Mouse (Mus musculus) forebrain, embryonic 16.5 days (tissue): ENCODE measurements around the gene Basp1. TPM values are rescaled to one million over a fixed set of nuclear protein-coding genes. Genes with fewer than 3 reads are reported as not detected.
A peak's percentile ranks its signal among the peaks of the same experiment; 100 is the strongest.

Experiments
- ATAC-seq: fragments of 200-750 bp; cut with Nextera tagmentation; 2 replicates; pipeline ENCODE4 v1.8.0; 2017; ENCODE audit warnings: mild to moderate bottlenecking, moderate library complexity
- H3K27ac ChIP-seq: fragments of 300-500 bp; sonication (generic); 2 replicates; pipeline ENCODE4 v1.5.1; 2014; ENCODE audit warnings: low read length, control low read depth
- H3K27me3 ChIP-seq: fragments of 300-500 bp; sonication (generic); replicated peaks from 2 replicates; pipeline ENCODE4 v1.6.1; 2014; ENCODE audit warnings: low read length; ENCODE audit not compliant: control insufficient read depth, insufficient read depth
- H3K36me3 ChIP-seq: fragments of 300-500 bp; sonication (generic); 2 replicates; pipeline ENCODE4 v1.6.1; 2014; ENCODE audit not compliant: control insufficient read depth, insufficient read depth
- H3K4me1 ChIP-seq: fragments of 300-500 bp; sonication (generic); replicated peaks from 2 replicates; pipeline ENCODE4 v1.6.1; 2014; ENCODE audit warnings: low read length; ENCODE audit not compliant: control insufficient read depth, insufficient read depth
- H3K4me2 ChIP-seq: fragments of 300-500 bp; sonication (generic); 2 replicates; pipeline ENCODE4 v1.6.1; 2014; ENCODE audit warnings: mild to moderate bottlenecking, low read length, control low read depth
- H3K4me3 ChIP-seq: fragments of 300-500 bp; sonication (generic); replicated peaks from 2 replicates; pipeline ENCODE4 v1.5.1; 2014; ENCODE audit warnings: mild to moderate bottlenecking, low read length, control low read depth
- H3K9ac ChIP-seq: fragments of 300-500 bp; sonication (generic); replicated peaks from 2 replicates; pipeline ENCODE4 v1.6.1; 2014; ENCODE audit warnings: low read depth, low read length, control low read depth
- H3K9me3 ChIP-seq: fragments of 300-500 bp; sonication (generic); 2 replicates; pipeline ENCODE4 v1.6.1; 2016; ENCODE audit warnings: low read length; ENCODE audit not compliant: control insufficient read depth
- WGBS: fragments of 180-500 bp; shearing (Covaris S2); extraction: QIAGEN DNeasy Blood & Tissue Kit; methylation state at CpG from one replicate; pipeline ENCODE4 v1.1.7; 2014; 5-methylcytosine and 5-hydroxymethylcytosine counted together
- polyA plus RNA-seq: library from polyadenylated mRNA; unstranded; fragments of >200 nt; fragmentation: Nextera tagmentation; extraction: Ambion mirVana; gene quantifications from 2 replicates; pipeline ENCODE4 v1.2.1, GENCODE M21; 2015

Gene Basp1
- polyA plus RNA-seq, 1 experiment from 2014 or later, result 206 TPM

DNA sequence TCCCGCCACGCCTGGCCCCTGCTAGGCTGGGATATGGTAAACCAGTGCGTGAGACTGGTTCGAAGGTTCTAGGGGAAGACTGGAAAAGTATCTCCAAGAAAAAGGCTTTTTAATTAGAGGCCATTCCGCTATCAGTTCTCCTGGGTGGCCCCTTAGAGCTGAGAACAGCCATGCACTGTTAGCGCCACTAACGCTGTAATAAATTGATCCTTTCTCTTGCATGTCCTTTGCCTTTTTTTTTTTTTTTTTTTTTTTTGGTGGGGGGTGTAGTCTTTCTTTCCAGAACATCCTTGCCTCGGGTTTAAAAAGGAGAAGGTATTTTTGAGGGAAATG lies 32.6 kb upstream of the Basp1 start:
- peak; percentile 26; the same call in 1 of the 2 replicates for ATAC-seq
- H3K9me3 ChIP-seq, result no peaks in the 10 kb centered on the region
- 0 out of 2 replicates have a peak, but pooled peaks cover 4% of the 10 kb centered on the region for H3K4me1 ChIP-seq
- no peak overlapping the region for H3K27ac ChIP-seq
- peak overlapping the region; percentile 22; the same call in 1 of the 2 replicates for H3K4me2 ChIP-seq
- H3K9ac ChIP-seq, result no peak overlapping the region
- peaks cover 3% of the 10 kb centered on the region; the same call in 1 of the 2 replicates for H3K27me3 ChIP-seq
- no peaks in the 10 kb centered on the region for H3K36me3 ChIP-seq
- WGBS, result 17% methylated on average over 8 of the region's 8 CpGs
- no peak overlapping the region for H3K4me3 ChIP-seq

DNA sequence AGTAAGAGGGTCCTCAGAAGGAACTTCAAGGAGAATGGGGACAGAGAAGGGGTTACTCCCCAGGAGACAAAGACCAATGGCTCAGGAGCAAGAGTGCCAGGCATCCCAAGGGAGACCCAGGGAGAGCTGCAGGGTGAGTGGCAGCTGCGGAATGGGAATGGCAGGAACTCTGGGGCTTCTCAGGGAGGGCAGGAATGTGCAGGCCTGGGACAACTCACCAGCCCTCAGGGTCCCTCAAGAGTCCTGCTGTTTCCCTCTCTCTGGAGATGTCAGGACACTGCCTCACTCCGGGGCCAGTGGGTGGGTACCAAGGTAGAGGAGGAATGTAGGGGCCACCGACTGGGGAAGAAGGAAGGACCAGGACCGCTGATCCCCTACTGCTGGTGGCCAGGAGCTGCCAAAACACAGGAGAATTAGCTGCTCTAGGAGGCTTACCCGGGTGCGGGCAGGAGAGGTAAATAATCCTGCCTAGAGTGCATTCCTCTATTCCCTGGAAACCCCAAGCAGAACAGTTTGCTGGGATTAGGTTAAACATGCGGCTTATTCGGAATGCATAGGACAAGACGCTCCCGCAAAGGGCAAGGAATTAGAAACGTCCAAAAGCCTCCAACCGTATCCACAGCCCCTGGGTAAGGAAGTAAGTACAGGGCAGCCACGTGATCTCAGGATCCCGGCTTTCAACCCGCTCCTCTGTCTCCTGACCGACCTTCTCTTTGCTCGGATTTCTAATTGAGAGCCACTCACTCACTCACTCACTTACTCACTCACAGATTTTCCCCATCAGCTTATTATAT lies 32.0 kb upstream of the Basp1 start:
- Histone ChIP-seq H3K27ac (no peak overlapping the region), H3K4me3 (no peak overlapping the region), H3K4me1 (0 out of 2 replicates have a peak, but pooled peaks cover 4% of the 10 kb centered on the region), H3K9me3 (no peaks in the 10 kb centered on the region), H3K27me3 (peaks cover 3% of the 10 kb centered on the region; the same call in 1 of the 2 replicates), H3K4me2 (peak overlapping the region; percentile 22; the same call in 1 of the 2 replicates), H3K36me3 (no peaks in the 10 kb centered on the region), H3K9ac (no peak overlapping the region)
- ATAC-seq, result no peak
- 6% methylated on average over 17 of the region's 17 CpGs for WGBS

GRCm38 (mm10) chr15:25444208-25444607 lies 30.6 kb upstream of the Basp1 start:
- no peaks in the 10 kb centered on the region for H3K36me3 ChIP-seq
- 88% methylated on average over 10 of the region's 10 CpGs for WGBS
- 0 out of 2 replicates have a peak, but pooled peaks cover 4% of the 10 kb centered on the region for H3K4me1 ChIP-seq
- no peak overlapping the region for H3K4me3 ChIP-seq
- H3K4me2 ChIP-seq, result no peak overlapping the region
- no peak overlapping the region for H3K9ac ChIP-seq
- no peak overlapping the region for H3K27ac ChIP-seq
- H3K9me3 ChIP-seq, result no peaks in the 10 kb centered on the region
- H3K27me3 ChIP-seq, result peaks cover 3% of the 10 kb centered on the region; the same call in 1 of the 2 replicates
- ATAC-seq, result no peak

DNA sequence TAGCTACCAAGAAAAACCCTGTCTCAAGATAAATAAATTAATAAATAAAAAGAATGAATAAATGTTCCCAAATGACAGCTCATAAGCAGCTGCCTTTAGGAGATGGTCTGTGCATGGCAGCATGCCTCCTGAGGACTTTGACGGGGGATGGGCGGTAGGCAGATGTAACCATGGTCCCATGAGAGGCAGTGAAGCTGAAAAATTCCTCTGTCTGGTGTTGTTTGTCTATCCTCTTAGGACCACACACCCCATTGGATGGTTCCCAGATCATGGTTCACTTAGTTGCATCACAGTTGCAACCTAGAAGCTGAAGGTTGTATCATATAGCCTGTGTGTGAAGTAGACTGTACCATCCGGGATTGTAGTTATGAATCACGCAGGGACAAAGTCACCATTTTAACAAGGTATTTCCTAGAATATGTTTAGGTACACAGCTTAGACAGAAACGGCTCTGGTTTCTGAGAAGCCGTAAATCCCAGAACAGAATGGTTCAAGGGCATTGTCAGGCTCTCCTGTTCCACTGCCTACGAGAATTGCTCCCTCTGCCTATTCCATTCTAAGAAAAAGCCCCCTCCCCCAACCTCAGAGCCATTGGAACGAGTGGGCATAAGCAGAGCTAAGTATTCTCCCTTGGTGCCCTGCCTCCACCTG lies 29.7 kb upstream of the Basp1 start:
- Histone ChIP-seq H3K27ac (no peak overlapping the region), H3K27me3 (peaks cover 6% of the 10 kb centered on the region; the same call in 1 of the 2 replicates)
- 78% methylated on average over 8 of the region's 8 CpGs for WGBS

GRCm38 (mm10) chr15:25441868-25442185 lies 28.3 kb upstream of the Basp1 start:
- Histone ChIP-seq H3K9ac (no peak overlapping the region), H3K9me3 (no peaks in the 10 kb centered on the region), H3K27me3 (peaks cover 6% of the 10 kb centered on the region; the same call in 1 of the 2 replicates), H3K27ac (no peak overlapping the region), H3K36me3 (no peaks in the 10 kb centered on the region), H3K4me1 (0 out of 2 replicates have a peak, but pooled peaks cover 4% of the 10 kb centered on the region), H3K4me3 (no peak overlapping the region), H3K4me2 (no peak overlapping the region)
- ATAC-seq, result no peak
- WGBS, result 73% methylated on average over 9 of the region's 9 CpGs

More for the DNA sequence above, 29.7 kb upstream of the Basp1 start:
- H3K4me2 ChIP-seq, result no peak overlapping the region
- H3K9me3 ChIP-seq, result no peaks in the 10 kb centered on the region
- H3K4me3 ChIP-seq, result no peak overlapping the region
- ATAC-seq, result no peak
- no peak overlapping the region for H3K9ac ChIP-seq
- H3K4me1 ChIP-seq, result 0 out of 2 replicates have a peak, but pooled peaks cover 4% of the 10 kb centered on the region
- no peaks in the 10 kb centered on the region for H3K36me3 ChIP-seq

DNA sequence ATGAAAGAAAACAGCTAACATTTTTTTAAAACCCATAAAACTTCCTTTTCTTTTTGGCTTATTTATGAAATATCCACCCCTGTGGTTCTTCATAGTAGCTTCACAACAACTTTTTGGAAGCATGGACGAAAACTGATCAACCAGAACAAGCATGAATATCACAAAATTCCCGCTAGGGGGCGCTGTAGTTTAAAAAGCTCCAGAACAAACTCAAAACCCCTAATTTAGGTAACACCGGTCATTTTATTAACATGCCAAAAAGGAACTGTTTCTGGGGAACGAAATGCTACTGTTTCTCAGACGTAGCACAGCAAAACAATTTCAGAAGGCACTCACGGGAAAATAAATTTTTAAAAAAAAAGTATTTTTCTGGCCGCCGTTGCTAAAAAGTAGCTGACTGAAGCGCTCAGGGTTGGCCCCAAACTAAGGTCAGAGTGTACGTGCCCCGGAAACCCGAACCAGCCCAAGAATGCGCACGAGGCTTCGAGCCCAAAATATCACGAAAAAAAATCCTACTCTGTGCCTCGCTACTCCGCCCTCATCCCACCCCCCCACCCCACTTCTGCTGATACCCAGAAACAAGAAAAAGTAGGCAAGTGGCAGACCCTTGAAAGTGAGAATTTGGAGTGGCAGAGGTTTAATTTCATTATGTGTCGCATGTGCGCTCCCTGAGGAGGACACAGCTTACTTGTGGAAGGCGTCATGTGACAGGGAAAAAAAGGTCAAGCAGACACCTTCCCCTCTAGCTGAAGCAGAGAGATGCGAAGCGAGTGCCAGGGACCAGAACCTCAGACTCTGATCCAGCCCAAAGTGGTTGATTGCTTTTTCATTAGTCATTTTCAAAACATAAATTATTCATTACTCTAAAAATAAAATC lies 27.7 kb upstream of the Basp1 start:
- peak overlapping the region; percentile 17; the same call in 1 of the 2 replicates for H3K4me2 ChIP-seq
- ATAC-seq, result no peak
- H3K4me3 ChIP-seq, result no peak overlapping the region
- H3K9me3 ChIP-seq, result no peaks in the 10 kb centered on the region
- H3K36me3 ChIP-seq, result no peaks in the 10 kb centered on the region
- no peak overlapping the region for H3K9ac ChIP-seq
- WGBS, result 26% methylated on average over 24 of the region's 24 CpGs
- peaks cover 3% of the 10 kb centered on the region; the same call in 1 of the 2 replicates for H3K27me3 ChIP-seq
- 0 out of 2 replicates have a peak, but pooled peaks cover 4% of the 10 kb centered on the region for H3K4me1 ChIP-seq
- no peak overlapping the region for H3K27ac ChIP-seq

- WGBS, result 75% methylated on average over 8 of the region's 8 CpGs
- no peak overlapping the region for H3K4me3 ChIP-seq
- no peaks in the 10 kb centered on the region for H3K4me1 ChIP-seq
- H3K36me3 ChIP-seq, result no peaks in the 10 kb centered on the region
- H3K27ac ChIP-seq, result no peak overlapping the region
- H3K4me2 ChIP-seq, result no peak overlapping the region
- no peaks in the 10 kb centered on the region for H3K9me3 ChIP-seq
- H3K9ac ChIP-seq, result no peak overlapping the region
- H3K27me3 ChIP-seq, result peaks cover 3% of the 10 kb centered on the region; the same call in 1 of the 2 replicates
- no peak for ATAC-seq
Observed at GRCm38 (mm10) chr15:25440317-25440716, 26.8 kb upstream of the Basp1 start.

GRCm38 (mm10) chr15:25432341-25432740 lies 18.8 kb upstream of the Basp1 start:
- H3K27ac ChIP-seq, result no peak overlapping the region
- H3K27me3 ChIP-seq, result no peaks in the 10 kb centered on the region
- no peak overlapping the region for H3K4me3 ChIP-seq
- ATAC-seq, result no peak
- no peak overlapping the region for H3K4me2 ChIP-seq
- WGBS, result 36% methylated on average over 1 of the region's 1 CpGs
- no peaks in the 10 kb centered on the region for H3K4me1 ChIP-seq
- H3K36me3 ChIP-seq, result no peaks in the 10 kb centered on the region
- H3K9me3 ChIP-seq, result no peaks in the 10 kb centered on the region
- no peak overlapping the region for H3K9ac ChIP-seq

DNA sequence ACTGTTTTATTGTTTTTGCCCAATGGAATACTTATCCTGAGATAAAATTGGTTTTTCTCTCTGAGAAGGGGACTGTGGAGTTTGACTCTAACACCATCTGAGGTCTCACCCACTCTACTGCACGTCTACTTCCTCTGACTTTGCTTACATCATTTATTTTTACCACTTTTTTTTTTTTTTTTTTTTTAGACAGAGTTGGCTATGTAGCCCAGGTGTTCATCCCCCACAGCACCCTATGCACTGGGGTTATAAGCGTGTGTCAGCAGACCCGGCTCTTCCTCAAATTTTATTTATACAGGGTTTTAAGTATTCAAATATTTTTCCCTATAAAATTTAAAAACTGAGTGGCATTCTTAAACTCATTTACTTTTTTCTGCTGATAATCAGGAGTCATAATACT lies 16.6 kb upstream of the Basp1 start:
- Histone ChIP-seq H3K9ac (no peak overlapping the region), H3K27me3 (no peaks in the 10 kb centered on the region), H3K4me1 (no peaks in the 10 kb centered on the region), H3K9me3 (no peaks in the 10 kb centered on the region), H3K27ac (no peak overlapping the region), H3K36me3 (no peaks in the 10 kb centered on the region), H3K4me2 (no peak overlapping the region), H3K4me3 (no peak overlapping the region)
- ATAC-seq, result no peak
- WGBS, result 83% methylated on average over 3 of the region's 3 CpGs
